Mouse (Mus musculus) midbrain, postnatal 0 days (tissue): ENCODE results near the gene Hipk2. TPM values are rescaled to one million over a fixed set of nuclear protein-coding genes. Genes with fewer than 3 reads are reported as not detected.

Experiments
- ATAC-seq: fragments of 200-750 bp; cut with Nextera tagmentation; 2 replicates; pipeline ENCODE4 v1.8.0; 2017; ENCODE audit warnings: moderate number of reproducible peaks, mild to moderate bottlenecking, moderate TSS enrichment, moderate library complexity; ENCODE audit not compliant: low FRiP score
- DNase-seq: peaks from one replicate; pipeline ENCODE4 v3.0.0-alpha.2; 2015; ENCODE audit warnings: low spot score
- H3K27ac ChIP-seq: fragments of 300-500 bp; sonication (generic); 2 replicates; pipeline ENCODE4 v1.5.1; 2014; ENCODE audit warnings: low read depth, mild to moderate bottlenecking, low read length, mixed read lengths
- H3K27me3 ChIP-seq: fragments of 300-500 bp; sonication (generic); 2 replicates; pipeline ENCODE4 v1.6.1; 2014; ENCODE audit warnings: low read length, control low read depth, mixed read lengths; ENCODE audit not compliant: insufficient read depth
- H3K36me3 ChIP-seq: fragments of 300-500 bp; sonication (generic); 2 replicates; pipeline ENCODE4 v1.6.1; 2014; ENCODE audit warnings: low read length, control low read depth, mixed read lengths; ENCODE audit not compliant: insufficient read depth
- H3K4me1 ChIP-seq: fragments of 300-500 bp; sonication (generic); 2 replicates; pipeline ENCODE4 v1.6.1; 2014; ENCODE audit warnings: mild to moderate bottlenecking, control low read depth, antibody characterized with exemption, low read length, mixed read lengths; ENCODE audit not compliant: insufficient read depth
- H3K4me2 ChIP-seq: fragments of 300-500 bp; sonication (generic); 2 replicates; pipeline ENCODE4 v1.6.1; 2014; ENCODE audit warnings: low read depth, mild to moderate bottlenecking, low read length, mixed read lengths; ENCODE audit not compliant: poor library complexity, severe bottlenecking
- H3K4me3 ChIP-seq: fragments of 300-500 bp; sonication (generic); 2 replicates; pipeline ENCODE4 v1.5.1; 2014; ENCODE audit warnings: low read depth, mild to moderate bottlenecking, low read length, moderate library complexity
- H3K9ac ChIP-seq: fragments of 300-500 bp; sonication (generic); replicated peaks from 2 replicates; pipeline ENCODE4 v1.6.1; 2014; ENCODE audit warnings: mild to moderate bottlenecking, low read length, moderate library complexity, mixed read lengths; ENCODE audit not compliant: poor library complexity, severe bottlenecking
- H3K9me3 ChIP-seq: fragments of 300-500 bp; sonication (generic); 2 replicates; pipeline ENCODE4 v1.6.1; 2016; ENCODE audit warnings: low read length, control low read depth
- CTCF ChIP-seq: IDR thresholded peaks from 2 replicates; pipeline ENCODE4 v1.5.1; 2016; ENCODE audit warnings: antibody characterized with exemption, mild to moderate bottlenecking
- WGBS: fragments of 180-500 bp; shearing (Covaris S2); extraction: QIAGEN DNeasy Blood & Tissue Kit; methylation state at CpG from one replicate; pipeline ENCODE4 v1.1.7; 2014; 5-methylcytosine and 5-hydroxymethylcytosine counted together
- polyA plus RNA-seq: library from polyadenylated mRNA; unstranded; fragments of >200 nt; fragmentation: Nextera tagmentation; extraction: Ambion mirVana; gene quantifications from 2 replicates; pipeline ENCODE4 v1.2.1, GENCODE M21; 2015
- total RNA-seq: library from RNA; depleted of rRNA; stranded (reverse); fragments of >200 nt; gene quantifications from 2 replicates; pipeline ENCODE4 v1.2.3, GENCODE M21; 2014

The Hipk2 gene
- total and polyA plus RNA-seq, 2 experiments from 2014 or later: 24.3 to 71.0 TPM

DNA sequence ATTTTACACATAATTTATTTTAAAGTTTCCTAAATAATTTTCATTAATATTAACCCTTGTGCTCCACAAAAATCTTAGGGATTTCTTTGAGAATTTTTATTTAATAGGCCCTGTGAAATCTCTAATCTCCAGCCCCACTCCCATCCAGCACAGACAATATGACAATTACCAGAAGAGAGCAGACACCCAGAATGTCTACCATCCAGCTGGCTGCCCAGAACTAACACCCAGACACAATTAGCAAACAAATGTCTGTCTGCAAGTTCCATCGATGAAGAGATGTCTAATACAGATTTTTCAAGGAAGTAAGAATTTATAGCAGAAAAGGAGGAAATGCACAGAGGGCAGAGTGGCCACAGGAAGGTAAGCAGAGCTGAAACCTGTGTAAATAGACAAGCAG lies 74.7 kb downstream of the Hipk2 start:
- no peak overlapping the region for H3K9ac ChIP-seq
- H3K4me1 ChIP-seq: no peaks in the 10 kb centered on the region
- no peak overlapping the region for H3K27ac ChIP-seq
- DNase-seq: no peak
- no peak for TF ChIP-seq CTCF
- H3K9me3 ChIP-seq: no peaks in the 10 kb centered on the region
- no peak overlapping the region for H3K4me2 ChIP-seq
- ATAC-seq: no peak
- H3K4me3 ChIP-seq: no peak overlapping the region
- WGBS: 83% methylated on average over 1 of the region's 1 CpGs
- no peaks in the 10 kb centered on the region for H3K36me3 ChIP-seq
- H3K27me3 ChIP-seq: no peaks in the 10 kb centered on the region

- H3K4me2 ChIP-seq: no peak overlapping the region
- no peaks in the 10 kb centered on the region for H3K4me1 ChIP-seq
- no peaks in the 10 kb centered on the region for H3K9me3 ChIP-seq
- H3K27ac ChIP-seq: no peak overlapping the region
- H3K9ac ChIP-seq: no peak overlapping the region
- no peak for DNase-seq
- H3K4me3 ChIP-seq: no peak overlapping the region
- H3K36me3 ChIP-seq: no peaks in the 10 kb centered on the region; the same call in 1 of the 2 replicates
- H3K27me3 ChIP-seq: no peaks in the 10 kb centered on the region
- no peak for ATAC-seq
- 89% methylated on average over 3 of the region's 3 CpGs for WGBS
- TF ChIP-seq CTCF: no peak
Observed at GRCm38 (mm10) chr6:38797548-38797947, 78.4 kb downstream of the Hipk2 start.

DNA sequence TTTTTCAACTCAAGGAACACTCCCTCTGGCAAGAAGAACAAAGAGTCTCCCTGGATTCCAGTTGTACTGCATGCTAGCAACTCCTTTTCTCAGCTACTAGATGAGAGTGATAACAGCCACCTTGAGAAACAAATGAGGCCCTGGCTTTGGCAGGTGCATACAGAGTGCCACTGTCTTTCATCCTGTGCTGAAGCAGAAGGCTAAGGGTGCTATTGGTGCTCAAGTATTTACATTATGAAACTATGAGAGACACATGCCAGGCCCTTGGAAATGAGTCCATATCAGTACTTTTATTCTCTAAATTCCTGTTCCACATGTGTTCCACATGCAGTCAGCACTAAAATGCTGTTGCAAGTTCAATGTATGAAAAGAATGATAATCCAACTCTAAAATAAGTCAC lies 79.0 kb downstream of the Hipk2 start:
- H3K9ac ChIP-seq: no peak overlapping the region
- no peaks in the 10 kb centered on the region; the same call in 1 of the 2 replicates for H3K36me3 ChIP-seq
- DNase-seq (no peak), ATAC-seq (no peak)
- no peaks in the 10 kb centered on the region for H3K4me1 ChIP-seq
- no peak overlapping the region for H3K27ac ChIP-seq
- no peak overlapping the region for H3K4me2 ChIP-seq
- H3K27me3 ChIP-seq: no peaks in the 10 kb centered on the region
- H3K9me3 ChIP-seq: no peaks in the 10 kb centered on the region
- TF ChIP-seq CTCF: no peak
- no peak overlapping the region for H3K4me3 ChIP-seq

DNA sequence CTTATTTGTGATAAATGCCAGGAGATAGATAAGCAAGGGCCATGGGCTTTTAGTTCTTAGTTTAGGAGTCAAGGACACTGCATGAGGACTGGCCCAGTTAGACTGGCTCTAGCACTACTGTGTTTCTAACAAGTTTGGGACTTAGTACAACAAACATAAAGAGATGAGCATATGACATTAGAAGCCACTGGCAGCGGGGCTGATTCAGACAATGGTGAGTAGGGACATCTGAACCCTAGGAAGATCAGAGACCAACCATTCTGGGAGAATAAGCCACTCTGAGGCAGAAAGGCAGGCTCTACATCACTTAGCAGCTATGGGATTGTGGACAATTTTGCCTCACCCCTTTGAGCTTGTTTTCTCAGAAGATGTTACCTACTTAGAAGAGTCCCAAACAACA lies 79.6 kb downstream of the Hipk2 start:
- no peak overlapping the region for H3K4me2 ChIP-seq
- 78% methylated on average over 1 of the region's 1 CpGs for WGBS

GRCm38 (mm10) chr6:38795096-38795816 lies 80.7 kb downstream of the Hipk2 start:
- ATAC-seq (no peak), DNase-seq (no peak)
- WGBS: 94% methylated on average over 3 of the region's 3 CpGs
- TF ChIP-seq CTCF: no peak
- H3K27me3 ChIP-seq: no peaks in the 10 kb centered on the region
- no peak overlapping the region for H3K27ac ChIP-seq
- H3K4me1 ChIP-seq: no peaks in the 10 kb centered on the region
- no peak overlapping the region for H3K4me2 ChIP-seq
- no peaks in the 10 kb centered on the region; the same call in 1 of the 2 replicates for H3K36me3 ChIP-seq
- H3K4me3 ChIP-seq: no peak overlapping the region
- H3K9ac ChIP-seq: no peak overlapping the region
- no peaks in the 10 kb centered on the region for H3K9me3 ChIP-seq

More for the DNA sequence above, 79.6 kb downstream of the Hipk2 start:
- DNase-seq (no peak), ATAC-seq (no peak)
- TF ChIP-seq CTCF: no peak
- H3K36me3 ChIP-seq: no peaks in the 10 kb centered on the region; the same call in 1 of the 2 replicates
- no peaks in the 10 kb centered on the region for H3K27me3 ChIP-seq
- H3K4me1 ChIP-seq: no peaks in the 10 kb centered on the region
- H3K9ac ChIP-seq: no peak overlapping the region
- no peak overlapping the region for H3K27ac ChIP-seq
- no peaks in the 10 kb centered on the region for H3K9me3 ChIP-seq
- no peak overlapping the region for H3K4me3 ChIP-seq

DNA sequence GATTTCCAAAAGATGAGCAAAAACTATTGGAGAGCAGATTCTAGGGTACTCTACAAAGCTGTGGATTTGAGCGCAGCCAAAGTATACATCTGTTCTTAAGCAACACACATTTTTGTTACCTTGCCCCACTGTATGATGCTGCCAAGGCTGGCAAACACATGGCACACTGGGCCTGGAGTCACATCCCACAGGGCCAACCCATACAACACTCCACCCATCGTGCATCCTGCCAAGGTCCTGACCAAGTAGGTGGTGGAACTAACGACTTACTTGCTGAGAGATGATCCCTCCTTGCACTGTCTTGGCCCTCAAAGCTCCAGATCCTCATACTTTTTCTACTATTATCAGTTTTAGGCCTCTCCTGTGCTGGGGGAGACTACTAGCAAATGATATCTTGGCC lies 83.0 kb downstream of the Hipk2 start:
- no peak overlapping the region for H3K4me3 ChIP-seq
- no peaks in the 10 kb centered on the region for H3K27me3 ChIP-seq
- no peak overlapping the region for H3K27ac ChIP-seq
- H3K4me2 ChIP-seq: no peak overlapping the region
- WGBS: 93% methylated on average over 3 of the region's 3 CpGs
- no peak overlapping the region for H3K9ac ChIP-seq
- ATAC-seq: no peak
- DNase-seq: no peak
- H3K4me1 ChIP-seq: no peaks in the 10 kb centered on the region
- no peak for TF ChIP-seq CTCF
- no peaks in the 10 kb centered on the region; the same call in 1 of the 2 replicates for H3K36me3 ChIP-seq
- H3K9me3 ChIP-seq: no peaks in the 10 kb centered on the region
